Mouse (Mus musculus): ENCODE measurements at regions not wholly inside any gene's neighbourhood (a gene's known extent, or its start where the extent isn't known, plus 50 kb on each side); places are given as distances from the start of the nearest gene placed in this dataset.

- Histone ChIP-seq H3K9ac (replicated peaks; ENCODE audit: low read length) (no peak overlapping the region), H3K4me3 (ENCODE audit: low read length) (no peak overlapping the region), H3K27me3 (ENCODE audit: insufficient read depth, low read length) (no peaks in the 10 kb centered on the region), H3K4me2 (replicated peaks; ENCODE audit: low read depth, low read length) (no peak overlapping the region), H3K36me3 (ENCODE audit: insufficient read depth, low read length) (no peaks in the 10 kb centered on the region), H3K9me3 (ENCODE audit: low read length) (no peaks in the 10 kb centered on the region), H3K27ac (ENCODE audit: low read length) (no peak overlapping the region), H3K4me1 (ENCODE audit: insufficient read depth, low read length) (no peaks in the 10 kb centered on the region)
- ATAC-seq (ENCODE audit: low FRiP score, low TSS enrichment), result no peak
- WGBS, result 82% methylated on average over 5 of the region's 5 CpGs
Observed at GRCm38 (mm10) chr5:78621987-78622854, 1214.4 kb upstream of the Igfbp7 start.

- no peak for ATAC-seq (ENCODE audit: low FRiP score, low TSS enrichment)
- WGBS, result 69% methylated on average over 4 of the region's 4 CpGs
- peaks cover 4% of the 10 kb centered on the region; the same call in 1 of the 2 replicates for H3K9me3 ChIP-seq (ENCODE audit: low read length)
Observed at GRCm38 (mm10) chr5:78608317-78608716, 1200.5 kb upstream of the Igfbp7 start.

GRCm38 (mm10) chr5:78602599-78602998 is 1194.8 kb upstream of the Igfbp7 start:
- no peak overlapping the region for H3K4me2 ChIP-seq (replicated peaks; ENCODE audit: low read depth, low read length)
- no peaks in the 10 kb centered on the region for H3K4me1 ChIP-seq (ENCODE audit: insufficient read depth, low read length)
- H3K36me3 ChIP-seq (ENCODE audit: insufficient read depth, low read length), result no peaks in the 10 kb centered on the region
- H3K9me3 ChIP-seq (ENCODE audit: low read length), result peaks cover 4% of the 10 kb centered on the region; the same call in 1 of the 2 replicates
- no peaks in the 10 kb centered on the region for H3K27me3 ChIP-seq (ENCODE audit: insufficient read depth, low read length)
- no peak overlapping the region for H3K9ac ChIP-seq (replicated peaks; ENCODE audit: low read length)
- no peak overlapping the region for H3K27ac ChIP-seq (ENCODE audit: low read length)
- ATAC-seq (ENCODE audit: low FRiP score, low TSS enrichment), result peak; percentile 90
- H3K4me3 ChIP-seq (ENCODE audit: low read length), result no peak overlapping the region

More at GRCm38 (mm10) chr5:78608317-78608716, 1200.5 kb upstream of the Igfbp7 start:
- no peak overlapping the region for H3K4me3 ChIP-seq (ENCODE audit: low read length)
- H3K9ac ChIP-seq (replicated peaks; ENCODE audit: low read length), result no peak overlapping the region
- H3K4me1 ChIP-seq (ENCODE audit: insufficient read depth, low read length), result no peaks in the 10 kb centered on the region
- H3K27ac ChIP-seq (ENCODE audit: low read length), result no peak overlapping the region
- H3K36me3 ChIP-seq (ENCODE audit: insufficient read depth, low read length), result no peaks in the 10 kb centered on the region
- no peak overlapping the region for H3K4me2 ChIP-seq (replicated peaks; ENCODE audit: low read depth, low read length)
- no peaks in the 10 kb centered on the region for H3K27me3 ChIP-seq (ENCODE audit: insufficient read depth, low read length)

- H3K4me2 ChIP-seq (replicated peaks; ENCODE audit: low read depth, low read length), result no peak overlapping the region
- H3K9ac ChIP-seq (replicated peaks; ENCODE audit: low read length), result no peak overlapping the region
- no peaks in the 10 kb centered on the region for H3K4me1 ChIP-seq (ENCODE audit: insufficient read depth, low read length)
- H3K27me3 ChIP-seq (ENCODE audit: insufficient read depth, low read length), result no peaks in the 10 kb centered on the region
- no peaks in the 10 kb centered on the region for H3K36me3 ChIP-seq (ENCODE audit: insufficient read depth, low read length)
- no peak overlapping the region for H3K27ac ChIP-seq (ENCODE audit: low read length)
- 97% methylated on average over 1 of the region's 1 CpGs for WGBS
- H3K9me3 ChIP-seq (ENCODE audit: low read length), result no peaks in the 10 kb centered on the region
- ATAC-seq (ENCODE audit: low FRiP score, low TSS enrichment), result no peak
- H3K4me3 ChIP-seq (ENCODE audit: low read length), result no peak overlapping the region
Observed at GRCm38 (mm10) chr5:78584823-78585222, 1177.0 kb upstream of the Igfbp7 start.

GRCm38 (mm10) chr5:78556946-78557345 is 1149.1 kb upstream of the Igfbp7 start:
- H3K36me3 ChIP-seq (ENCODE audit: insufficient read depth, low read length), result no peaks in the 10 kb centered on the region
- 39% methylated on average over 1 of the region's 1 CpGs for WGBS
- H3K4me1 ChIP-seq (ENCODE audit: insufficient read depth, low read length), result no peaks in the 10 kb centered on the region
- H3K9ac ChIP-seq (replicated peaks; ENCODE audit: low read length), result no peak overlapping the region
- no peak overlapping the region for H3K27ac ChIP-seq (ENCODE audit: low read length)
- no peaks in the 10 kb centered on the region for H3K9me3 ChIP-seq (ENCODE audit: low read length)
- no peak overlapping the region for H3K4me3 ChIP-seq (ENCODE audit: low read length)
- no peak overlapping the region for H3K4me2 ChIP-seq (replicated peaks; ENCODE audit: low read depth, low read length)
- no peaks in the 10 kb centered on the region for H3K27me3 ChIP-seq (ENCODE audit: insufficient read depth, low read length)
- no peak for ATAC-seq (ENCODE audit: low FRiP score, low TSS enrichment)

- no peaks in the 10 kb centered on the region for H3K27me3 ChIP-seq (ENCODE audit: insufficient read depth, low read length)
- ATAC-seq (ENCODE audit: low FRiP score, low TSS enrichment), result no peak
- no peaks in the 10 kb centered on the region for H3K36me3 ChIP-seq (ENCODE audit: insufficient read depth, low read length)
- no peaks in the 10 kb centered on the region for H3K4me1 ChIP-seq (ENCODE audit: insufficient read depth, low read length)
- H3K4me3 ChIP-seq (ENCODE audit: low read length), result no peak overlapping the region
- H3K27ac ChIP-seq (ENCODE audit: low read length), result no peak overlapping the region
- no peaks in the 10 kb centered on the region for H3K9me3 ChIP-seq (ENCODE audit: low read length)
- no peak overlapping the region for H3K9ac ChIP-seq (replicated peaks; ENCODE audit: low read length)
- no peak overlapping the region for H3K4me2 ChIP-seq (replicated peaks; ENCODE audit: low read depth, low read length)
Observed at GRCm38 (mm10) chr5:78535308-78535707, 1127.5 kb upstream of the Igfbp7 start.

Measured in kidney, embryonic 16.5 days (tissue).